Mouse (Mus musculus) splenic B cell, adult 2 months (primary cell): ENCODE results near the gene Ddx1.
"Not testable (repeated sequence)": the region's sequence is repeated elsewhere in the genome, so short reads cannot be mapped to it uniquely, and the experiment has no call there.

Source experiments
- DNase-seq: peaks from one replicate; pipeline ENCODE4 v3.0.0-alpha.2; 2011; ENCODE audit warnings: low read depth, low spot score
- H3K27me3 ChIP-seq: 2 replicates; pipeline ENCODE4 v1.6.1; 2012; ENCODE audit warnings: mild to moderate bottlenecking, low read length, moderate library complexity, mixed read lengths; ENCODE audit not compliant: control insufficient read depth, poor library complexity, insufficient read depth, severe bottlenecking
- H3K36me3 ChIP-seq: 2 replicates; pipeline ENCODE4 v1.6.1; 2012; ENCODE audit warnings: mild to moderate bottlenecking, low read length, moderate library complexity, mixed read lengths; ENCODE audit not compliant: control insufficient read depth, poor library complexity, insufficient read depth, severe bottlenecking

The Ddx1 gene

DNA sequence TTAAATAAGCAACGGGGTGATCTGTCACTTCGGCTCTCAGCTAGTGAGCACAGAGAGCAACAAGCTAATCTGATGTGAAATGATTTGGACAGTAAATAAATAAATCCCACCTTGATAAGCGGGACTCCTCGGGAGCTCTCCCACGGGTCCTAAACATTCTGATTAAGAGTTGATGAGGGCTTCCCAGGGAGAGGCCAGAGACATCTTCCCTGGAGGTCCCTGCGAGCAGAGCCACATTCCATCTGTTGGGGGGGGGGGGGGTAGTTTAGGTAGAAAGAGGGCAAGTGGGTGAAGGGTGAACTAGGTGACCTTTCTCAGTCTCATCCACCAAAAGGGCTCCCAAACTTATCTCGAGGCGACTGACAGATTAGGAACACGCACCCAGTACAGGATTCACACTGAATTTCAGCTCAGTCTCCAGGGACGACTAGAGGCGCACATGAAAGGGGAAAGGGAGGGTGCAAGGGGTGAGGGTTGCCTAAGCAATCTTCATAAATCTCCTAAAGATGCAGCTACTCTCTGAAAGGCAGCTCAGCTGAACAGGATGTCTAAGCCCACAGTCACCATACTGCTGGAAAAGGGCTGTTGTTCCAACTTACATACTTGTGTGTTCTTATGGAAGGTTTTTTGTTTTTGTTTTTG is 60.8 kb downstream of the Ddx1 start:
- Histone ChIP-seq H3K36me3 (no peaks in the 10 kb centered on the region), H3K27me3 (no peaks in the 10 kb centered on the region)
- no peak for DNase-seq

GRCm38 (mm10) chr12:13186209-13186608 is 62.8 kb downstream of the Ddx1 start:
- no peak for DNase-seq
- no peaks in the 10 kb centered on the region for H3K36me3 ChIP-seq
- H3K27me3 ChIP-seq: no peaks in the 10 kb centered on the region

DNA sequence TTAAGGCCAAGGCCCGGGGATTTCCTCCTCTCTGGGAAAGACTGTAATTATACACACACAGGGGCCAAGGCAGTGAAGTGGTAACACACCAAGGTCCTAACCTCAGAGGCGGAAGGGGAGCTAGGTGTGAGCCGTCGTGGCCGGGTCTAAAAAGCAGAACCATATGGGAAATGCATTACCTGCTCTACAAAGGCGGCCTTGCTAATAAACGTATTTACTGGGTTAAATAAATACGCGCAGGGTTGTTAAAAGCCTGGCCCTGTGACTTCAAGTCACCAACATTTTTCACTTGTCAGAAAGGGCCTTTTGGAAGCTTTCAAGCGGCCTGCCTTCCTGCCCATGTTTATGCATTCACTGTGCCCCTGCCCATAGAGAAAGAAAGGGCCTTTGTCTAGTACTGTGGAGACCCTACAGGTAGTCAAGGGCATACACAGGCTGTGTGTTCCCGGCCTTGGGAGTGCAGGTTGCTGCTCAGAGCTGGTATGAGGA is 64.1 kb downstream of the Ddx1 start:
- Histone ChIP-seq H3K36me3 (no peaks in the 10 kb centered on the region), H3K27me3 (no peaks in the 10 kb centered on the region)
- no peak for DNase-seq

- DNase-seq, H3K36me3 ChIP-seq, H3K27me3 ChIP-seq: not testable (repeated sequence)
These were observed 64.9 kb downstream of the Ddx1 start for GRCm38 (mm10) chr12:13184136-13184535.

DNA sequence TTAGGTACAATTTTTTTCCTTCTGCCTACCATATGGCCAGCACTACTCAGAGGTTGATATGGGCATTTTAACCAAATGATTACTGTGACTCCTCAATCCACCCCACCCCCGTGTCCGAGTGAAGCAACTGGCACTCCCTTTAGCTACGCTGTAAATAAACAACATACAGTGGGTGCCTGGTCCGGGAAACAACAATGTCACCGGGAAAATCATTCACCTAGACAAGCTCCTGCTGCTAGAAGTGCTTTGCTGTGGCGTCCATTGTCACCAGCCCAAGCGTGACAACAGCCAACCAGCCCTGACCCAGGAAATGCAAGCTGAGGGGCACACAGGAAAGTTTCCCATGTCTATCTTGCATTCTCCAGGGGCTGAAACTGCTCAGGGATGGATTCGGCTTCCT is 66.8 kb downstream of the Ddx1 start:
- DNase-seq: no peak
- no peaks in the 10 kb centered on the region for H3K36me3 ChIP-seq
- H3K27me3 ChIP-seq: no peaks in the 10 kb centered on the region

DNA sequence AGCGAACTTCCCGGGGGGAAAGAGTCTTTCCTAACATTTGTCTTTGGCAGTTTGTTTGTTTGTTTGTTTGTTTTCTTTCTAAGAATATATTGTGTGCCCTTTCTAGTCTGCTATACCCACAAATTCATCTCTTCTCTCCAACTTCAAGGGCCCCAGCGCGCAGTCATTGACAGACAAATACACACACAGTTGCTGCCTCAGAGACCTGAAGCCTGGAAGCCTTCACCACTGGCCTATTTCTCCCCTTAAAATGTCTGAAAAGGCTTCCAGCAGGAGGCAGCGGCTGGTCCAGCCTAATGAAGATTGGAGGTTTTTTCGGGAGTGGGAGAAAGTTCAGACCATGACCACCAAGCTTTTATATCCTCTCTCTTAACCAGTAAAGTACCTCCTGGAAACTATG is 67.3 kb downstream of the Ddx1 start:
- no peak for DNase-seq
- H3K36me3 ChIP-seq: no peaks in the 10 kb centered on the region
- H3K27me3 ChIP-seq: no peaks in the 10 kb centered on the region

DNA sequence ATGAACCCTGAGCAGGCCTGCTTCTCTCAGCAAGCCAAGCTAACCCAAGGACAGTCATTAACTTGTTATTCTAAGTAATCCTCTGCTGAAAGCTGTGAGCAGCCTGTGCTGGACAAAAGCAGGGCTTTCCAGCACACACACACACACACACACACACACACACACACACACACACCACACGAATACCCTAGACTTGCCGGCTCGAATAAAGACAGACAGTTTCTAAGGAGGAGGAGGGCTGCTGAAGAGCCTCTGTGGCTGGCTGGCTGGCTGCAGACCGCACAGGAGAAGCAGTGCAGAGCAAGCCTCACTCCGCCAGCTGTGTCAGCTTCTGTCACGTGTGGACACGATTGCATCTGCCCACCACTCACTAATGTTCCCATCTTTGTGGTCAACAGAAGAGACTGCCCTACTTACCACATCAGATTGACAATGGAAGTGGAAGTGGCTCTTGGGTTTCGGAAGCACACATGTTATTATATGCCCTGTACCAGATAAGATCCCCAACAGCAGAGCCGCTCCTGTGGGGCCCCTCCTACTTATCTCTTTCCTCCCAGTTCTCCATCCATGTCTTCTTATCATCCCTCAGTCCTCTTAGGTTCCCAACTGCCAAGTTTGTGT is 68.2 kb downstream of the Ddx1 start:
- no peak for DNase-seq
- Histone ChIP-seq H3K36me3 (no peaks in the 10 kb centered on the region), H3K27me3 (no peaks in the 10 kb centered on the region)

GRCm38 (mm10) chr12:13180332-13180714 is 68.7 kb downstream of the Ddx1 start:
- no peak for DNase-seq
- no peaks in the 10 kb centered on the region for H3K27me3 ChIP-seq
- no peaks in the 10 kb centered on the region for H3K36me3 ChIP-seq

- H3K27me3 ChIP-seq: no peaks in the 10 kb centered on the region
- no peak for DNase-seq
- H3K36me3 ChIP-seq: no peaks in the 10 kb centered on the region
These were observed 71.4 kb downstream of the Ddx1 start for GRCm38 (mm10) chr12:13177606-13178005.

GRCm38 (mm10) chr12:13176927-13177326 is 72.1 kb downstream of the Ddx1 start:
- Histone ChIP-seq H3K27me3 (no peaks in the 10 kb centered on the region), H3K36me3 (no peaks in the 10 kb centered on the region)
- DNase-seq: no peak

DNA sequence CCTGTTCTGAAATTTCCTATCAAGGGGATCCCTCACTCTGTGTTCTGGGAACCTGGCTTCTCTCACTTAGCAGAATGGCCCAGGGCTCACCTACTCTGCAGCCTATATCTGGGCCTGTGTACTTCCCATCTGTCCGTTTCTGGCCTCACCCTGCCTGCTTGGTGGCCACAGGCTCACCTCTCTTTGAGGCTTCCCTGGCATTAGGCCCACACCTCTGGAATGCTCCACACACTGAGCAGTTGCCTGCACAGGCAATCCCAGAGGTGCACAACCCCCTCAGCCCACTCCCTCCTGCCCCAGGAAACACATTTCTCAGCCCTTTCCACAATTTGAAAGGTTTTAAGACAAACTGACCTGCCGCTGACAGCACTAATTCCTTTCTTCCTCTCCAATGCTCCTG is 72.9 kb downstream of the Ddx1 start:
- no peaks in the 10 kb centered on the region for H3K36me3 ChIP-seq
- H3K27me3 ChIP-seq: no peaks in the 10 kb centered on the region
- DNase-seq: no peak

- Histone ChIP-seq H3K27me3 (no peaks in the 10 kb centered on the region), H3K36me3 (no peaks in the 10 kb centered on the region)
- DNase-seq: no peak
These were observed 75.0 kb downstream of the Ddx1 start for GRCm38 (mm10) chr12:13174022-13174421.

DNA sequence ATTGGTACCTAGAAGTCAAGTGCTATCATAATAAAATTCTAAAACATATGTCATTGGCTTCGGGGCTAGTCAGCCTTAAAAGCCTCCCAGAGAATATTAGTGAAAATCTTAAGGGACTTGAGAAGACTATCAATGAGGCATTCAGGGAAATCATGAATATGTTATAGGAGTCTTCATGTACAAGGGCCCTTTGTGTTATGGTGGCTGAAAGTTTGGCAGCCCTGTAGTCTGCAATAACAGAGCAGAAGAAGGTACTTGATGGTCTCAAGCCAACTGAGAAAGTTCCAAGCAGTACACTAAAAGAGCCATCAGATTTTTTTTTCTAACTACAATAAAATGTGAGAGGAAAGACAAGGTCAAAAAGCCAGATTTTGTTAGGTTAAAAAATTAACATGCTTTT is 80.9 kb downstream of the Ddx1 start:
- no peaks in the 10 kb centered on the region for H3K27me3 ChIP-seq
- H3K36me3 ChIP-seq: no peaks in the 10 kb centered on the region
- no peak for DNase-seq

GRCm38 (mm10) chr12:13167116-13167515 is 81.9 kb downstream of the Ddx1 start:
- Histone ChIP-seq H3K36me3 (no peaks in the 10 kb centered on the region), H3K27me3 (no peaks in the 10 kb centered on the region)
- no peak for DNase-seq
